ENCODE assay signal across 9 mouse cellular contexts in genomic region chr10:24132273-24132672, GRCm38 (mm10). TPM values are rescaled to one million over a fixed set of nuclear protein-coding genes. Genes with fewer than 3 reads are reported as not detected.
DNase-seq lines count a peak whose midpoint lies in the region; ATAC-seq and TF ChIP-seq lines count a peak whose summit lies in the region.
"Had no signal": no experiment of that assay in that cellular context is flagged by ENCODE, and none has a peak within 500 bp of the region (broad histone marks: within the 10 kb centered on the region; RNA-seq: fewer than 3 reads in every experiment).

No protein-coding gene starts in this region.

- WGBS in heart, embryonic 13.5 days, result 15% methylated on average over 5 of the region's 5 CpGs
- WGBS in lung, embryonic 16.5 days, result 16% methylated on average over 5 of the region's 5 CpGs

- no peaks in the 10 kb centered on the region for H3K36me3 ChIP-seq in heart, embryonic 13.5 days
- no peaks in the 10 kb centered on the region for H3K36me3 ChIP-seq in G1E (replicated peaks)
- no peaks in the 10 kb centered on the region for H3K36me3 ChIP-seq in lung, embryonic 16.5 days (ENCODE audit: control insufficient read depth, insufficient read depth, low read length)

- peak overlapping the region; percentile 71; the same call in 1 of the 2 replicates for H3K9ac ChIP-seq in heart, embryonic 13.5 days
- H3K9ac ChIP-seq in lung, embryonic 16.5 days (ENCODE audit: low read length), result no peak overlapping the region

- 0 out of 2 replicates have a peak overlapping the region, but pooled peaks have one; percentile 20 for H3K27ac ChIP-seq in heart, embryonic 13.5 days (replicated peaks)
- peak overlapping the region; percentile 79 for H3K27ac ChIP-seq in lung, embryonic 16.5 days (ENCODE audit: low read length)

- ATAC-seq in heart, embryonic 13.5 days (ENCODE audit: extremely low read depth, insufficient number of reproducible peaks, low FRiP score, low TSS enrichment), result no peak
- no peak for ATAC-seq in G1E (ENCODE audit: extremely low read depth, insufficient number of reproducible peaks, low FRiP score, poor library complexity, severe bottlenecking)
- peak; percentile 83 for ATAC-seq in lung, embryonic 16.5 days (ENCODE audit: low read depth)
- ATAC-seq in monocyte, adult 5-6 weeks (replicated peaks; ENCODE audit: insufficient number of reproducible peaks, low FRiP score, low TSS enrichment, poor library complexity, severe bottlenecking), result no peak
- no peak for ATAC-seq in erythroid progenitor cell, adult 5-6 weeks (replicated peaks; ENCODE audit: low FRiP score, poor library complexity, severe bottlenecking)

- DNase-seq in heart, adult 8-10 months (ENCODE audit: low spot score), result no peak
- DNase-seq in G1E (ENCODE audit: low spot score), result no peak
- DNase-seq in kidney, adult 8-10 months, result peak; percentile 76 to 80
- DNase-seq in natural killer cell, adult 2 months (ENCODE audit: low spot score in 2 of 2), result no peak

- H3K4me2 ChIP-seq in heart, embryonic 13.5 days, result peak overlapping the region; percentile 60
- peak overlapping the region; percentile 52; the same call in 1 of the 2 replicates for H3K4me2 ChIP-seq in lung, embryonic 16.5 days (ENCODE audit: low read depth, low read length)

- H3K4me3 ChIP-seq in heart, embryonic 13.5 days, result no peak overlapping the region
- peak overlapping the region; percentile 4; the same call in 1 of the 2 replicates for H3K4me3 ChIP-seq in G1E (ENCODE audit: low read depth, low read length)
- no peak overlapping the region for H3K4me3 ChIP-seq in lung, embryonic 16.5 days (ENCODE audit: low read length)

- H3K4me1 ChIP-seq in heart, embryonic 13.5 days, result peaks cover 20% of the 10 kb centered on the region
- peaks cover 18% of the 10 kb centered on the region for H3K4me1 ChIP-seq in G1E (ENCODE audit: insufficient read depth, low read depth, low read length)
- 0 out of 2 replicates have a peak, but pooled peaks cover 2% of the 10 kb centered on the region for H3K4me1 ChIP-seq in lung, embryonic 16.5 days (replicated peaks; ENCODE audit: control insufficient read depth, insufficient read depth, low read length)

- no peaks in the 10 kb centered on the region for H3K27me3 ChIP-seq in heart, embryonic 13.5 days (replicated peaks)
- H3K27me3 ChIP-seq in G1E (ENCODE audit: insufficient read depth, low read length), result 0 out of 2 replicates have a peak, but pooled peaks cover 3% of the 10 kb centered on the region
- H3K27me3 ChIP-seq in lung, embryonic 16.5 days (ENCODE audit: control insufficient read depth, insufficient read depth, low read depth, low read length), result no peaks in the 10 kb centered on the region

- no peaks in the 10 kb centered on the region for H3K9me3 ChIP-seq in heart, embryonic 13.5 days
- H3K9me3 ChIP-seq in G1E (replicated peaks), result no peaks in the 10 kb centered on the region
- H3K9me3 ChIP-seq in lung, embryonic 16.5 days (ENCODE audit: control insufficient read depth, low read length), result no peaks in the 10 kb centered on the region

- TF ChIP-seq CTCF in G1E (IDR thresholded peaks at IDR 0.05; ENCODE audit: low read depth, low read length), result no peak

RNA-seq across cellular contexts. Expression of gene Stx7, which starts 16.8 kb away (rescaled TPM):
- polyA plus RNA-seq in heart, embryonic 13.5 days (2015; fragmentation: Nextera tagmentation; extraction: Ambion mirVana), result 74.9 and 82.6 TPM in 2 replicates
- 10 to 100 TPM; 41.3 to 54.2 (median 48.0) TPM for total RNA-seq in heart, adult 8-10 months (2022)
- 33.1 and 61.8 TPM in 2 replicates for total RNA-seq in G1E (2014; fragmentation: Nextera tagmentation)
- 35.7 and 39.2 TPM in 2 replicates for total RNA-seq in G1E (2017)
- polyA plus RNA-seq in G1E (2012), result 40.7 and 47.8 TPM in 2 replicates
- polyA plus RNA-seq in lung, embryonic 16.5 days (2015; fragmentation: Nextera tagmentation; extraction: Ambion mirVana), result 89.9 and 95.5 TPM in 2 replicates
- total RNA-seq in monocyte, adult 5-6 weeks (2017), result 104 to 141 TPM (median 123 TPM) in 3 replicates
- total RNA-seq in erythroid progenitor cell, adult 5-6 weeks (2015; ENCODE audit: low replicate concordance), result 10.8 and 21.4 TPM in 2 replicates
- total RNA-seq in erythroid progenitor cell, adult 5-6 weeks (2017; ENCODE audit: low replicate concordance), result 30.8 and 35.2 TPM in 2 replicates

RNA-seq across cellular contexts. Expression of gene Taar9, which starts 22.9 kb away (rescaled TPM):
- not detected in 2 replicates for polyA plus RNA-seq in heart, embryonic 13.5 days (2015; fragmentation: Nextera tagmentation; extraction: Ambion mirVana)
- not detected for total RNA-seq in heart, adult 8-10 months (2022)
- total RNA-seq in G1E (2014; fragmentation: Nextera tagmentation), result not detected in 2 replicates
- 0.11 TPM in 1 of 2 replicates, not detected in the other for total RNA-seq in G1E (2017)
- polyA plus RNA-seq in G1E (2012), result not detected in 2 replicates
- polyA plus RNA-seq in lung, embryonic 16.5 days (2015; fragmentation: Nextera tagmentation; extraction: Ambion mirVana), result not detected in 2 replicates
- total RNA-seq in monocyte, adult 5-6 weeks (2017), result not detected in 3 replicates
- not detected in 2 replicates for total RNA-seq in erythroid progenitor cell, adult 5-6 weeks (2015; ENCODE audit: low replicate concordance)
- total RNA-seq in erythroid progenitor cell, adult 5-6 weeks (2017; ENCODE audit: low replicate concordance), result not detected in 2 replicates
- polyA plus RNA-seq: erythroblast, embryonic 14.5 days had no signal

RNA-seq across cellular contexts. Expression of gene Taar8c, which starts 30.6 kb away (rescaled TPM):
- polyA plus RNA-seq in heart, embryonic 13.5 days (2015; fragmentation: Nextera tagmentation; extraction: Ambion mirVana), result not detected in 2 replicates
- total RNA-seq in heart, adult 8-10 months (2022), result not detected
- total RNA-seq in G1E (2014; fragmentation: Nextera tagmentation) (not detected in 2 replicates), G1E (2017) (not detected in 2 replicates)
- polyA plus RNA-seq in G1E (2012), result not detected in 2 replicates
- not detected in 2 replicates for polyA plus RNA-seq in lung, embryonic 16.5 days (2015; fragmentation: Nextera tagmentation; extraction: Ambion mirVana)
- total RNA-seq in monocyte, adult 5-6 weeks (2017), result not detected in 3 replicates
- not detected in 2 replicates for total RNA-seq in erythroid progenitor cell, adult 5-6 weeks (2015; ENCODE audit: low replicate concordance)
- not detected in 2 replicates for total RNA-seq in erythroid progenitor cell, adult 5-6 weeks (2017; ENCODE audit: low replicate concordance)
- polyA plus RNA-seq: erythroblast, embryonic 14.5 days had no signal

RNA-seq across cellular contexts. Expression of gene Taar8b, which starts 40.2 kb away (rescaled TPM):
- not detected in 2 replicates for polyA plus RNA-seq in heart, embryonic 13.5 days (2015; fragmentation: Nextera tagmentation; extraction: Ambion mirVana)
- not detected for total RNA-seq in heart, adult 8-10 months (2022)
- total RNA-seq in G1E (2014; fragmentation: Nextera tagmentation), result not detected in 2 replicates
- not detected in 2 replicates for total RNA-seq in G1E (2017)
- not detected in 2 replicates for polyA plus RNA-seq in G1E (2012)
- polyA plus RNA-seq in lung, embryonic 16.5 days (2015; fragmentation: Nextera tagmentation; extraction: Ambion mirVana), result not detected in 2 replicates
- not detected in 3 replicates for total RNA-seq in monocyte, adult 5-6 weeks (2017)
- not detected in 2 replicates for total RNA-seq in erythroid progenitor cell, adult 5-6 weeks (2015; ENCODE audit: low replicate concordance)
- not detected in 2 replicates for total RNA-seq in erythroid progenitor cell, adult 5-6 weeks (2017; ENCODE audit: low replicate concordance)
- polyA plus RNA-seq: erythroblast, embryonic 14.5 days had no signal

RNA-seq across cellular contexts. Expression of gene Taar8a, which starts 56.0 kb away (rescaled TPM):
- polyA plus RNA-seq in heart, embryonic 13.5 days (2015; fragmentation: Nextera tagmentation; extraction: Ambion mirVana), result not detected in 2 replicates
- total RNA-seq in heart, adult 8-10 months (2022), result not detected
- not detected in 2 replicates for total RNA-seq in G1E (2014; fragmentation: Nextera tagmentation)
- total RNA-seq in G1E (2017), result not detected in 2 replicates
- polyA plus RNA-seq in G1E (2012), result not detected in 2 replicates
- not detected in 2 replicates for polyA plus RNA-seq in lung, embryonic 16.5 days (2015; fragmentation: Nextera tagmentation; extraction: Ambion mirVana)
- not detected in 3 replicates for total RNA-seq in monocyte, adult 5-6 weeks (2017)
- total RNA-seq in erythroid progenitor cell, adult 5-6 weeks (2015; ENCODE audit: low replicate concordance), result not detected in 2 replicates
- not detected in 2 replicates for total RNA-seq in erythroid progenitor cell, adult 5-6 weeks (2017; ENCODE audit: low replicate concordance)
- polyA plus RNA-seq: erythroblast, embryonic 14.5 days had no signal

Comparison
In these comparisons a context has a peak if more than half of its experiments do, and no peak if none do; other contexts are left out.
1. DNase-seq: peak in kidney, adult 8-10 months (2 of 2); none in heart, adult 8-10 months (single experiment), G1E (single experiment) and natural killer cell, adult 2 months (0 of 2).